Mouse (Mus musculus) mammary gland, adult 2 months (tissue): Measurements from ENCODE around the gene Cstl1. TPM values are rescaled to one million over a fixed set of nuclear protein-coding genes. Genes with fewer than 3 reads are reported as not detected.

ENCODE experiments used
- polyA plus RNA-seq: library from polyadenylated mRNA; depleted of rRNA; stranded (reverse); fragments of >200 nt; gene quantifications from 2 replicates; pipeline ENCODE4 v1.2.3, GENCODE M21; 2012; ENCODE audit warnings: low replicate concordance; rRNA removed

The Cstl1 gene
- polyA plus RNA-seq: not detected in 2 replicates

DNA sequence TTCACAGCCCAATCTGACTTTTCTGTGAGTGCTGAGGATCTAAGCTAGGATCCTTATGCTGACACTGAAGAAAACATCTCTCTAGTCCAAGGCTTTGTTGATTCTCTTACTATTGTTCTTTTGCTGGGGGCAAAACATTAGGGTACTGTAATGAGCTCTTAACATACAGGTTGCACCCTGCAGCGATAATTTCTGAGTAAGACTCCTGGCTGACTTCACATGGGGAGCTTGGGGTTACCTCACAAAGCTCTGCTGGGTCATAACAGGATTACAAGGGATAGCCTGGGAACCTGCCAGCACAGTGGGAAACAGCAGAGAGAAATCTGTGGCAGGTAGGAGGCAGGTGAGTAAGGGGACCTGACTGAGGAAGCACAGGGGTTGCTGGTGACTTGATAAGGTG lies at the start of gene Cstl1:
Gene Cstl1, plus strand, starts transcription at position 301 of the 400 bp plus-strand sequence.

DNA sequence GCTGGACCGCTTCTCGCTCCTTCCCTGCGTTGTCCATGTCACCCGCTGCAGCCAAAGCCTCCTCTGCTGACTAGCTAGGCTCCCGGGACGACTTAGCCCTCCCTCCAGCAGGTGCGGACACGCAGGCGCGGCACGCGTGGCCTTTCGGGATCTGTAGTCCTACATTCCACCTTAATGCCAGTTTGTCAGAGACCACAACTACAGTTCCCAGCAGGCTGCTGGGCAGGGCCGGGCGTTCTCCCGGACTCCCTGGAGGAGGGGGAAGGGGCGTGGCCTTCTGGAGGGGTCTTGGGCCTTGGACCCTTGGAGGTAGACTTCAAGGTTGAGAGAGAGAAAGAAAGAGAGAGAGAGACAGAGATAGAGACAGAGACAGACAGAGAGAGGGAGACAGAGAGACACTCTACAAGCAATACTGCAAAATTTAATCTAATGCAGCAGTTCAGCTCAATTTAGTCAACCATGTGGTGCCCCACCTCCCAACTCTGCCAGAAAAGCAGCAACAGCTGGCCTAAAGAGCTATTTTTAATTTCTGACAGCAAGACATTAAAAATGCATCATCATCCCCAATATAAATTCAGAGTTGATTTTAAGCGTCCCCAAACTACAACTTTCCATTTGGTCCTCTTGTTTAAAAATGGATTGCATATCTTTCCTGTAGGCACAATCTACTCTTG lies 17.7 kb upstream of the Cstl1 start, which contains the start of gene Napb:
Gene Napb, minus strand, starts transcription at position 141 of the 674 bp plus-strand sequence.

DNA sequence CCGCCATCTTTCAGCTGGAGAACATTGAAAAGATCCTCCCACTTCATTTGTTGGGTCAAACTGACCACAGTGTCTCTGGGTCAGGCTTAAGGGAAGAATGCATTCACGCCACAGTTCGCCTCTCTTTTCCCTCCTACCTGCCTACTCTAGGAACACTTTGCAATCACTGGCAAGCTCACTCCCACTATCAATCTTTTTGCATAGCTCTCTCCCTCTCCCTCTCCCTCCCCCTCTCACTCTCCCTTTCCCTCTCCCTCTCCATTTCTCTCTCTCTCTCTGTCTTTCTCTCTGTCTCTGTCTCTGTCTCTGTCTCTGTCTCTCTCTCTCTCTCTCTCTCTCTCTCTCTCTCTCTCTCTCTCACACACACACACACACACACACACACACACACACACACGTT lies 21.2 kb downstream of the Cstl1 start, which contains the start of gene Cst11:
Gene Cst11, minus strand, starts transcription at position 101 of the 400 bp plus-strand sequence.

DNA sequence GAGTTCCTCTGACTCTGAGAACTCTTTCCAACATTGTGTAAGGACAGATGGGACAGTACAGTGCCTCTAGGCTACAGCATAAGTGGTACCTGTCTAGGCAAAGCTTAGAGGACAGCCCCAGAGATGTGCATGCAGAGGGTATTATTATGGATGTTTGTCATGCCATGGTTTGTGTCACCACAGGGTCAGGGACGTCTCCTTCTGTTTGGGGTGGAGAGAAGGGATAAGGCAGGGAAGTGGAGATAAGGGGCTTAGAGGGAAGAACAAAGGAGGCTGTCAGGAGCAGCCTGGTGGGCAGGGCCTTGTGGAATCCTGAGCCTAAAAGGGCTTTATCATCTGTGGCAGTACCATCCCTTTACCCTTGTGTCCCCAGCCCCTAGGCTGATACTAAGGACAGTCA lies 31.6 kb downstream of the Cstl1 start, which contains the start of gene 8030411F24Rik:
Gene 8030411F24Rik, plus strand, starts transcription at position 301 of the 400 bp plus-strand sequence.

DNA sequence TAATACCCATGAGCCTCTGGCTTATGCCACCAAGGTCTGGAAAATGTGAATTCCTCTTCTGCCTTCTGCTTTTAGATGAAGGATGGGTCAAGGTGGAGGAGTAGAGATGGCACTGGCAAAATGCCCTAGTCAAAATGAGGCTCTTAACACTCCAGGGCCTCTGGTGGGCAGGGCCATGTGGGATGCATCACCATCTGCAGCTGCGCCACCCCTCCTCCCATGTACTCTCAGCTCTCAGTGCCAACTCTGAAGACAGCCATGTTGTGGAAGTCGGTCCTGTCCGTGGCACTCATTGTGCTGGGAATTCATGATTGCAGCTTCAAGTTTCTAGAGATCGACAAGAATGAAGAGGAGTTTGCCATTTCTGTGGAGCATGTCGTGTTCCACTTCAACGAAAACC lies 39.0 kb downstream of the Cstl1 start, which contains the start of gene Cst12:
Gene Cst12, plus strand, starts transcription at position 220 of the 400 bp plus-strand sequence.

DNA sequence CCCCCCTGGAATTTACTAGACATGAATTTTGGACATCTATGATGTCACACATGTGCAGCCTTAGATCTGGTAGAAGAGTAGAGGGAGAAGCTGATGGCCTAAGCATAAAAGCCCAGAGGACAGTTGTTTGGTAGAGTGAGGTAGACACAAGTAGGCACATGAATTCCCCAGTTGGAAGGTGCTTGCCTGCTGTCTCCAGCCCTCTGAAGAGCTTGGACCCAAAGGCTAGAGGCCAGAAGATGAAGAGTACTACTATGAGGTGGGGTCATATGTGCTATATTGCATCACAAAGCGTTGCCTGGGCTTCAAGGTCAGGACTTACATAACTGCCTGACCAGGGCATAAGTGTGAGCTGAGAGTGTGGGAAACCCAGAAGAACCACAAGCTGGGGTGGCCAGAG lies 48.3 kb downstream of the Cstl1 start, which contains the start of gene Cst8:
Gene Cst8, plus strand, starts transcription at position 301 of the 400 bp plus-strand sequence.

Other genes with a start within 250 kb of the Cstl1 start
- 14.5 and 19.0 TPM in 2 replicates for gene Nxt1, start 77.8 kb upstream of the Cstl1 start, polyA plus RNA-seq
- gene Gzf1, start 69.3 kb upstream of the Cstl1 start, polyA plus RNA-seq: 11.3 and 12.8 TPM in 2 replicates
- gene Napb, start 17.9 kb upstream of the Cstl1 start, polyA plus RNA-seq: 0.32 and 2.0 TPM in 2 replicates
- not detected in 2 replicates for gene Cst11, start 21.1 kb downstream of the Cstl1 start, polyA plus RNA-seq
- not detected in 2 replicates for gene 8030411F24Rik, start 31.7 kb downstream of the Cstl1 start, polyA plus RNA-seq
- not detected in 2 replicates for gene Cst12, start 39.0 kb downstream of the Cstl1 start, polyA plus RNA-seq
- not detected in 2 replicates for gene Cst8, start 48.4 kb downstream of the Cstl1 start, polyA plus RNA-seq
- not detected in 2 replicates for gene Cst13, start 69.7 kb downstream of the Cstl1 start, polyA plus RNA-seq
- not detected in 2 replicates for gene Cst9, start 84.8 kb downstream of the Cstl1 start, polyA plus RNA-seq
- gene 9230104L09Rik, start 114.7 kb downstream of the Cstl1 start, polyA plus RNA-seq: 0.80 TPM in 1 of 2 replicates, not detected in the other
- gene Cst3, start 125.3 kb downstream of the Cstl1 start, polyA plus RNA-seq: 1,653 and 1,659 TPM in 2 replicates